Mouse (Mus musculus) adipocyte (in vitro differentiated cells): ENCODE measurements around the gene Ywhaq.

Source experiments
- DNase-seq: peaks from one replicate; pipeline ENCODE4 v3.0.0-alpha.2; 2016; ENCODE audit warnings: low spot score

The Ywhaq gene

DNA sequence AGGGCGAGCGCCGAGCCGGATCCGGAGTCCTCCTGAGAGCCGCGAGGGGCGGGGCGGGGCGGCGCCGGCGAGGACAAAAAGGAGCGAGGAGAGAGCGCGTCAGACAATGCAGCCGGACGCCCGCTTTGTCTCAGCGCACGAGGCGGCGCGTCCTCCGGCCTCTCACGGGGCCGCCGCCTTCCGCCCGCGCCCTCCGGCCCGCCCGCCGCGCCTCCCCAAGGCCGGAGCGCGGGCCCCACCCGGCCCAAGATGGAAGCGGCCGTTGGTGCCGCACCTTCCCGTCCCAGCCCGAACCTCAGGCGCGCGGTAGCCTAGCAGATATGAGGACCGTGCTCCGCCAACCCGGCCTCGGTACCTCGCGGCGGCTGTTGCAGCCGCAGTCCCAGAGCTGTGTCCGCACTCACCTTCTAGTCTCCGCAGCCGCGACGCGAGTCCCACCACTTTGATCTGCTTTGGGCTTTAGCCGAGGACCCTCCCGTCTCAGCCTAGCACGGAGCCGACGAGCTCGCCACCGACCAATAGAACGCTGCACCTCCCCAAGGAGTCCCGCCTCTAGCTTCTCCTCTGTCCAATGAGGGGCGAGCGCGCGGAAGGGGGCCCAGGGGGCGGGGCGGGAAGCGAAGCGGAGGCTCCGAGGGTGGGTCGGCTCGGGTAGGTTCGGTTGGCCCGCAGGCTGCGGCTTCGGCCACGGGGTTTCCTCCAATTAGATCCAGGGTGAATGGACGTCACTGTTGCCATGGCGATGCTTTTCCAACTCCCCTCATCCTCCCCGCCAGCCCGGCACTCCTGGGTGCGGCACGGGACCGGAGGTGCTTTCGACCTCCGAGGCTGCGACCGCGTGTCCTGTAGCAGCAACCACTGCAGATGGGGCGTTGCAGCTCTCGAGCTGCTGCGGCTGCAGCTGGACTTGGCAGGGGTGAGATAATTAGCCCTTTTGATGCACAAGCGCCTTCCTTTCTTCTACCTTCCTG is at the start of gene Ywhaq:
TSS of gene Ywhaq (minus strand) at position 538 of the 971 bp plus-strand sequence.
- peak; percentile 95 for DNase-seq

DNA sequence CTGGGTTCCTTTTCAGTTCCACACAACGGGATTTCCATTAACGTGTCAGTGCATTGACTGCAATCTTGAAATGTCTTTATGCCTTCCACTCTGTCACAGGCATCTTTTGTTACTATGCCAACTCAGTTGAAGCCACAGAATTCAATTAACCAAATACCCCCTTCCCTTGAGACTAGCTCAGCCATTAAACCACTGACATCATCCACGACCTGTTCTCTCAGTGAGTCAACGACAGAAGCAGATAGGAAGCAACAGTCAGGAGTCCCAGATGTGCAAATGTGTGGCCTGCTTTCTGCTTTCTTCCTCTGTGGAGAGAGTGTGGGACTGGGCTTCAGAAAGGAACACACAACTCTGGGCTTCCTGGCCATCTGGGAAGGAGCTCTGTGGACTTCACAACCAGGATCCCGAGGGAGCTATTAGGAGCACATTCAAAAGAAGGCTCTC is 46.0 kb upstream of the Ywhaq start:
- peak; percentile 53 for DNase-seq

DNA sequence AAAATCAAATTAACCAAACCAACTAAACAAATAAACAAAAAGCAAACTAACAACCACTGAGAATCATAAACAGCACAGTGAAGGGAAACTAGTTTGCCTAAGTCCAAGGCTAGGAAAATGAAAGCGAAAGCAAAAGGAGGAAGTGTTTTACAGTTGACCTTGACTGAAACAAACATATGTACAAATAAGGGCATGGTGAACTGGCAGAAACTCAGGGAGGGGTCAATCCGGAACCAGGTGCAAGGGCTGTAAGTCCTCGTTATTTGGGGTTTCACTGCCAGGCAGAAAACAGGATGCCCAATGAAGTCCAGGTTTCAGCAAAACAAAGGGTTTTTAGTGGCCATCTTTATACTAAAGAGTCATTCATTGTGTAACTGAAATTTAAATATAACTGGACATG is 45.2 kb upstream of the Ywhaq start:
- peak; percentile 22 for DNase-seq

DNA sequence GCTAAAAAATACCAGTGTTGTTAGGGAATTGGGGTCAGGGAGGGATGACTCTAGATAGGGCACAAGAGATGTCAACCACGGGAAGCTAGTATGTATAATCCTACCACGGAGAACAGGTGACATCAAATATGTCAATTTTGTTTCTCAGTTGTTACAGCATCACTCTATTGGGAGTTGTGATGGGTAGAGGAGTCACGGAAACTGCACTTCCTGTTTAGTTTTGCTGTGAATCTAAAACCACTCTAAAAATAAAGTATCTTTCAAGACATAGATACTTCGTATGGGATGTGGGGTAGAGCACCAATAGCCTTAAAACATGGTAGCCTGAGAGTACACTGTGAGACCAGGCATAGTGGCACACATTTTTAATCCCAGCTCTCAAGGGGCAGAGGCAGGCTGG is 42.2 kb upstream of the Ywhaq start:
- no peak for DNase-seq

DNA sequence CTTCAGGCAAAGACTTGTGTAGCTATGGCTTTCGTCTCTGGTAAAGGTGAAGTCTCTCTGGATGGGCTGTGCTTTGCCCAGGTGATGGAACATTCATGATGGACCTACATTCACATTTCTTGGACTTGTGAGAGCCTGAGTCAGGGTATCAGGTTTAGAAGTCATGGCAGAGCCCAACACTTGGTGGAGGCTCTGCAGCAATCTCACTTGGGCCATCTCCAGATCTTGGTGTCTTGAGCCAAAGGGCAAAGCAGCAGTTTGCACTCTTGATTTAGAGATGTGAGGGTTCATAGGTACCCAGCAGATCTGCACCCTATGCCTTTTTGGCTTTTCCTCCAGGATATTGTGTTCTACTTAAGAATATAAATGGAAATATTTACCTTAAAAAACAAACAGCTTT is 38.6 kb upstream of the Ywhaq start:
- DNase-seq, result no peak

DNA sequence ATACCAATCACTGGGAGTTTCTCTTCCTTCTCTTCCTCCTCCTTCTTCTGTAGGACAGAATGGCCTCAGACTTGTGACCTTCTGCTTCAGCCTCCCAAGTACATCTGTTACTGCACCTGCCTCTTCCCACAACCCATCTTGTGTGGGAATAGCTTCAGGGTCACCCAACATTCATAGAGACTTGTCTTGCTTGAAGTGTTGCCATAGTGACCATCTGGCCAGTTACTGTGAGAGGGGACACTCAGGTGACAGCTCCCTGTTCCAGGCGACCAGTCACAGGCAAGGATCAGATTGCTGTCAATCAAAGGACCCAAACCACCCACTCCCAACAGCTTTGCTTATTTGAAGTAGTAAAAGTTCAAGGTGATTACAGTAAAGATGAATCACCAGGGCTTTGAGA is 34.3 kb upstream of the Ywhaq start:
- no peak for DNase-seq

DNA sequence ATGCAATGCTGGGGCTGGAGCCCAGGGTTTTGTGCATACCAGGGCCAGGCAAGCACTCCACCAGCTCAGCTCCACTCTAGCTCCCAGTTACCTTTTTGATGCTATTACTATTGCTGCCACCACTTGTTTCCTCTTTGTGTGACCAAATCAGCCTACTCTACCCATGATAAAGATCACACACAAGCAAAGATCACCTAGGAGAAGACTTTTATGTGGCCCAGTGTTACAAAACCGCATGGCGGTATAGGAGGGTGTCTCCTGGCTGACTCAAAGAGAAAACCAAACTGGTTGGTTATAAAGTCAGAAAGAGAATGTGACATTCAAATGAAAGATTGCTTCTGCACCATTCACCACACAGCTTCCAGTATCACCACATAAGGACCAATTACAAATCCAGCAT is 33.9 kb upstream of the Ywhaq start:
- no peak for DNase-seq

DNA sequence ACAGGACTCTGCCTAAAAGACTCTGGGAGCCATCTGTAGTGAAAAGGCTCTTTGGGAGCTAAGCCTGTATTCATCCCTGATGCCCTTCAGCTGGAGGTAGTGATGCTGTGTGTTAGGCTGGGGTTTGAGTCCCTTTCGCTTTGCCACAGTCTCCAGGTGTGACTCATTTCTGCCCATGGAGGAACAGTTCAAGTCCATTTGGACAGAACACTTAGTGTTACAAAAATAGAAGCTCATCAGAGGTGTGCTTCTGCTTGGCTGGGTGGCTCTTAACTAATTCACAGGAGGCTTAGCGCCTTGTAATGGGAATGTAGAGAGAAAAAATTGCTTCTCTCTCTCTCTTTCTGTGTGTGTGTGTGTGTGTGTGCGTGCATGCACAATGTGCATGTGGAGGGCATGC is 26.3 kb upstream of the Ywhaq start:
- no peak for DNase-seq

DNA sequence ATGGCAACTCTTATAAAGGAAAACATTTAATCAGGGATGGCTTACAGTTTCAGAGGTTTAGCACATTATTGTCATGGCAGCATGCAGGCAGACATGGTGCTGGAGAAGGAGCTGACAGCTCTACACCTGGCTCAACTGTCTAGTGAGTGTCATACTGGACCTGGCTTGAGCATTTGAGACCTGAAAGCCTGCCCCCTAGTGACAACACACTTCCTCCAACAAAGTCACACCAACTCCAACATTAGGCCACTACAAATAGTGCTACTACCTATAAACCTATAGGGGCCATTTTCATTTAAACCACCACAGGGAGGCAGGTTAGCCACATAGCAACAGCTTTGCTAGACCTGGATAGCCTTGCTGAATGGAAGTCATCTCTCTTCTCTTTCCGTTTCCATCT is 24.4 kb upstream of the Ywhaq start:
- DNase-seq, result no peak

DNA sequence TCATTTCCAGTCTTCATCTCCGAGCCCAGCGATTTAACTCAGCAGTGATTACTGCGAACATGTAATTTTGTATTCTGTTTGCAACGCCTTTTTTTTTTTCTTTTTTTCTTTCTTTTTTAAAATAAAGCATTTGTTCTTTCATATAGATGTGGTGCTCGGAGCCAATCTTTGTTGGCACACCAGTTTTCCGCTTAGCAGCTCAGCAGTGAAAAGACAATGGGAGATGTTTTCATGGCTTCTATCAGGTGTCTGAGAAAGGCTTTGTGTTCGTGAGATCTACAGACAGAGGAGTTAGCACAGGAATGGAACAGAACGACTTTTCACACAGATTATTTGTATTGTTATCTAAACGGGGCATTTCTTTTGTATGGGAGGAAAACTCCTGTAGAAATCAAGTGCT is 22.0 kb upstream of the Ywhaq start:
- DNase-seq, result no peak

DNA sequence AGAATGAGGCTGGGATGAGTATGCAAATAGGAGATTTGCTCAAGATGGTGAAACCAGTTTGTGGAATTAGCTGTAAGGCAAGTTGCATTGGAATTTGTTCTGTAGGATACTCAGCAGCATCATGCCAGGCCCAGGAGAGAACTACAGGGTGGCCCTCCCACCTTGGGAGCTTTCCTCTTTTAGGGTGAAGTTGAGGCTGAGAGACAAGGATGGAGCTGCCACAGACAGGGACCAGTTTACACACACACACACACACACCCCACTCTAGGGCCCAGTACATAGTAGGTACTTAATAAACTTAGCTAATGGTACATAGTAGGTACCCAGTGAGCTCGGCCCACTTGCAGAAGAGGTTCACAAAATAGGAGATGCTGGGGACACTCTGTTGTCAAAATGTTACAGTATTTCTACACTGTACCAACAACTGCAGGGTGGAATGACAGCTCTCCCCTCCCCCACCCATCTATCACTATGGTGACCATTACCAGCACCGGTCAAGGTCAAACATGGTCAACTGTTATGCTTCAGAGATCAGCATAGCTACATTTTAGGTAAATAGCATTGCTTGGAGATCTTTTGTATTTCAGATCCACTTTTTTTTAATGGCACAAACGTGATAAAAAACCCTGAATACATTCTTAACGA is 21.4 kb upstream of the Ywhaq start:
- no peak for DNase-seq

DNA sequence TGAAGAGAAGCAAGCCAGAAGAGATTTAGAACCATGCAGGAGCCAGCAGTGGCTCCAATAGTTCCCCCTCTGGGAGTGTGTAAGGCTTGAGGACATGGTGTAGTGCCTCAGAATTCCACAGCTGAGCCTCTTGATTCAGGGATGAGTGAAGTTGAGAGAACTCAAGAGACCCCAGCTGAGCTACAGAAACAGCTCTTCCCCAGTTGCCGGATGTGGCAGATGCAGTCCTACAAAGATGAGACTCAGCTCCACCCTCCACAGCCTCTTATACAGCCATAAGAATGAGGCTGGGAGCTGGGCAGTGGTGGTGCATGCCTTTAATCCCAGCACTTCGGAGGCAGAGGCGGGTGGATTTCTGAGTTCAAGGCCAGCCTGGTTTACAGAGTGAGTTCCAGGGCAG is 20.9 kb upstream of the Ywhaq start:
- no peak for DNase-seq

DNA sequence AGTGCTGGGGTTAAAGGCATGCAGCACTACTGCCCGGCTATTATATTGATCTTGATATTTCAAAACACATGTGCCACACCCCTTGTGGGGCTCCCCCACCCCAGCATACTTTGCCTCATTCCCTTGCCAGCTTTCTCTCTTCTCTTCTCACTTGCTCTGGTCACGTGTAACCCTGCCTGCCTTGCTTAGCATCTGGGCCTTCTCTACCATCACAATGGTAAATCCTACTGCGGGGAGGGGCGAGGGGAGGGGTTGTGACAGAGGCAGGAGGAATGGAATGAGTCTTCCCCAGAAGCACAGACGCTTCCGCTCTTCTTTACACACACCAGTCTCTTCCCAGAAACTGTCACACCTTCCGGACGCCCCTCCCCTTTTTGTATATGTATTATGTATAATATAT is 14.5 kb upstream of the Ywhaq start:
- no peak for DNase-seq

DNA sequence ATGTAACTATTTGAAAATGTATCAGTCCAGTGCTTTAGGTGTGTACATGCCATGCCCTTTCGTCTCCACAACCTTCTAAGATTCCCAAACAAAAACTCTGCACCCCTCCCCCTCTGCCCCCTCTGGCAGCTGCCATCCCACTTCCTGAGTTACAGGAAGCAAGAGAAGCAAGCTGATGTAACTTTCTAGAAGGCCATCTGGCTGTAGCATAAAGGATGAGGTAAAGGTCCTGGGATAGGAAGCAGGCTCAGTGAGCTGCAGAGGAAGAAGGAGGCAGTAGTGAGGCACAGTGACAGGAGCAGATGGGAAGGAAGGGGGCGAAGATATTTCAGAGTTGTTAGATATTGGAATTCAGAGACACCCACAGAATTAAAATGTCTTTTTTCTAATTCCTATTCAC is 13.6 kb upstream of the Ywhaq start:
- DNase-seq, result no peak

DNA sequence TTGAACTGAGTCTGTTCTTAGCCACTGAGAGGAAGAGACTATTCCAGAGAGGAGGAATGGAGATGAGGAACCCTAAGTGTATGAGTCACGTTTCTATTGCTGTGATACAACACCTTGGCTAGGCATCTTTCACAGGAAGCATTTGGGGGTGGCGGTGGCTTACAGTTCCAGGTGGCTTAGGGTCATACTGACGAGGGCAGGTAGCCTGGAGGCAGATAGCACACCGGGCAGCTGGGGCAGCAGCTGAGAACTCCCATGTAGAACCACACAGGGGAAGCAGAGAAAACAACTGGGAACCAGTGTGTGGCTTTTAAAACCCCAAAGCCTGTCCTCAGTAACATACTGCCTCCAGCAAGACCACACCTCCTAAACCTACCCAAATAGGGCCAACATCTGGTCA is 12.7 kb upstream of the Ywhaq start:
- no peak for DNase-seq

DNA sequence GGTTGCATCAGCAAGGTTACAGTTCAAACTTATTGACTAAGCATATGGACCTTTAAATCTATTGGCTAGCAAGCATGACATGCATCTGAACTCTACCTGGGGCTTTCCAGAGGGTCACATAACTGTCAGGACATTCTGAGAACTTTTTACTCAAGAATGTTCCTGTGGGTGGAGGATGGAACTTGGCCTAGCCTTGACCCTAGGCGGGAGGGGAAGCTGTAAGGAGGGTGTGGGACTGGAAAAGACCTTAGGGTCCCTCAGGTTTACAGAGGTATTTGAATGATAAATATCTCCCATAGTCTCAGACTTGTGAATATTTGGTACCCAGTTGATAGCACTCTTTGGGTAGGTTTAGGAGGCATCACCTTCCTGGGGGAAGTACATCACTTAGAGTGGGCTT is 11.6 kb upstream of the Ywhaq start:
- no peak for DNase-seq

DNA sequence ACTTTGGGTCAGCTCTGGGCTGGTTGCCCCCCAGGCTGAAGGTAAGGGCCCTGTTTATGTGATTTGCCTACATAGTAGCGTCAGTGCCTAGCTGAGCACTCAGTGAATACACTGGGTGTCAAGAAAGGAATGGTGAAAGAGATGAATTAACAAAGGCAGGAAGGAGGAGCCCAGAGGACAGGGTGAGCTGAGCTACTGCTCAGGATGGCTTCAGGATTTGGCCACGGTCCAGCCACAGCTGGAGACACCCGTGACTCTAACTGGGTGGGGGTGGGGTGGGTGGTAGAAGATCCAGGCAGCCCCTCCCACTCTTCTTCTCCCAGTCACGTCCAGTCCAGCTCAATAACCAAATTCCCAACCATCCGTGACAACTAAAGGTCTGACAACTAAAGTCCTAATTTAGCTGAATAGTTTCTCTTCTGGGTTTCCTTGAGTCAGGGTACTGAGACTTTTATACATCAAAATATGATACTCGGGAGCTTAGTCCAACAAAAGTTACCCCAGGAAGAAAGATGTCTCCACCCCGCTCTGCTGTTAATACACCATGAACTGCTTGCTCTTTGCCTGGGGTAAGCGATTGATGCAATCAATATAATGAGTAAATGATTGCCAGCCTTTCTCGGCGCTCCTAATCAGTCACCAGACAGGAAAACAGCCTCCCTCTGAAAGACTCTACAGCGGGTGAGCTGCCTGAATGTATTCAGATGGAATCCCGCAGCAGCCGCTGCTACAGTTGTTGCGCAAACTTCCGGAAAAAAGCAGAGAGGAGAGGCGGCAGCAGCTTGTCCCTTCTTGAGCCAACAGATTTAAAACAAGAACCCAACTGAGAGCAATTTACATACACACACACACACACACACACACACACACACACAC is 8.9 kb upstream of the Ywhaq start:
- peak; percentile 75 for DNase-seq

DNA sequence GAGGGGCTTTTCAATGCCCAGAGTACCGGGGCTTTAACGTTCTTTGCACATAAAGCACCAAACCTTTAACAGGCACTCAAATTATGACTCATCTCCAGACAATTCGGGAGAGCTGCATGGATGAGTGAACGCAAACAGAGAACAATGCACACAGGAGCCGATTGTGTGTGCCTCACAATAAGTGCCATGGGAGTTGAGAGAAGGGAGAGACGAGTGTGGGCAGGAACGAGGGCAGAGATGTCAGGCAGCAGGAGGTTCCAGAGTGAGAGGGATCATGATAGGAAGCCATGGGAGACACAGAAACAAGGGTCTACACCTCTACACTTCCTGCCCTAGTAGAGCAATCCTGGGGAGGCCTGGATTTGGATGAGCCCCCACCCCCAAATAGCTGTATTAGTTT is 7.2 kb upstream of the Ywhaq start:
- no peak for DNase-seq

DNA sequence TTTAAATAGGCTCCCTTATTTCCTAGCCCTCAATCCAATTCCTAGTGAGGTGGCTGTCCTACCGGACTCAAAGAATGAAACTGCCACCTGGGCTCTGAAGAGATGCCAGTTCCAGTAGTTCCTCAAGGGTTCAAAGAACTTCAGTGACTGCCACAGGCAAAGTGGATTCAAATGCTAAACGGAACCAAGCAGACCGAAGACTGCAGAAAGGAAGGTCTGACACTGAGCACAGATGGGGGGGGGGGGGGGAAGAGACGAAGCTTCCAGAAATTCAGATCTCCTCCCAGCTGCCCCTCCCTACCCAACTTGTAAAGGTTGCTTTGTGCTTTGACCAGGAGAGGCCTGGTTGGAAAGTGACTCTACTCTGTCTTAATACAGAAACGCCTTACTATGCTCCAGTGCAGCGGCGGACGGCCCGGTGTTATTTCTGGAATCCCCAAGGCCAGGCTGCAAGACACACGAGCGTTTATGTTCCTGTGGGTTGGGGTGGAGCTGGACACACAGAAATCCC is 1.2 kb upstream of the Ywhaq start:
- no peak for DNase-seq

DNA sequence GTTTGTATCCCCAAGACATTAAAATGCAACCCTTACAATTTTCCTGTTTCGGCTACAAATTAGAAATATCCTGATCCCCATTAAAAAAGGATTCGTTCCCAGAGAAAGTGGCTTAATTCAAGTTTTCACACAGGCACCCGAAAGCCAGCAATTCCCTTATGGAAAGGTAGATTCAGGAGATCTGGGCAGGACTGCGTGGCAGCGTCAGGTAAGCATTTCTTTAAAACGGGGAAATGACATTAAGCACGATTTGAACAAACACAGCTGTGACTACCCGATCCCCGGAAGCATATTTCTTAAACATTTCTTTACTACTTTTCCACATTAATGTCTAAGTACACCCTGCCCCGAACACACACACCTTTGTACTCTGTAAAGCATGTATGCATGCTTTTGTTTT is 646 bp upstream of the Ywhaq start:
- DNase-seq, result no peak

DNA sequence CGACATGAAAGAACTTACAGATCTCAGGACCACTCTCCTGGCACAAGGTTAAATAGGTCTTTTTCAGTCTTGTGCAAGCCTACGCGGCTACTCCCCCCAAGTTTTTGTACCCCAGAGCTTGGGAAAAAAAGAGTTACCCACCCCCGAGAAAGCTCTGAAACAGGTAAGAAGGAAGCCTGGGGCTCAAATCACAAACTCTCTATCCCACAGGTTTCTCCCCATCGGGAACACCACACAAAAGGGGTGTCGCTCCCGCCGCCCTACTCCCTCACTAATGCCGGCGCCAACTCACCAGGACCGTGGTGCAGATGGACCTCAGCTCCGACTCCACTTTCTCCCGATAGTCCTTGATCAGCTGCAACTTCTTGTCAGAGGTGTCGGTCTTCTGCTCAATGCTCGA is 931 bp downstream of the Ywhaq start:
- no peak for DNase-seq

DNA sequence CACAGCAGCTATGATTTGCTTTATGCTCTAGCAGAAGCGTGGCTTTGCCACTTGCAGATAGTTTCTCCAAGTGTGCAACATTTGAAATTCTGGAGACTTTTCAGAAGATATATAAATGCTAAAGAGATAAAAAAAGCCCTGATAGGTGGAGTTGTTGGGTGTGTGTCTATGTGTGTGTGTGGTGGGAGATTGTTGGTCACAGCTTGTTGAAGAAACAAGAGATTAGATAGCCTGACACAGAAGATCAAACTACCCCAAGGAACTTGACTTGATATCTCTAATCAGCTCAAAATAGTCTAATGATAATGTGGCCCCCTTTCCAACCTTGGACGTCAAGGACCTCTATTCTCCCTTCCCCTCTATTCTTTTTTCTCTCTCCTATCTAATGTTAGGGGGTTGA is 6.8 kb downstream of the Ywhaq start:
- DNase-seq, result no peak
